Mouse (Mus musculus) lung, postnatal 0 days (tissue): Measurements from ENCODE around the gene Mapk8ip2. TPM values are rescaled to one million over a fixed set of nuclear protein-coding genes. Genes with fewer than 3 reads are reported as not detected.

Experiments used
- ATAC-seq: fragments of 200-750 bp; cut with Nextera tagmentation; 2 replicates; pipeline ENCODE4 v1.8.0; 2017; ENCODE audit warnings: moderate library complexity
- DNase-seq: peaks from one replicate; pipeline ENCODE4 v3.0.0-alpha.2; 2016; ENCODE audit warnings: low spot score
- H3K27ac ChIP-seq: fragments of 300-500 bp; sonication (generic); 2 replicates; pipeline ENCODE4 v1.5.1; 2014; ENCODE audit warnings: antibody characterized with exemption, mild to moderate bottlenecking, low read length, mixed read lengths
- H3K27me3 ChIP-seq: fragments of 300-500 bp; sonication (generic); replicated peaks from 2 replicates; pipeline ENCODE4 v1.6.1; 2014; ENCODE audit warnings: low read length, mixed read lengths; ENCODE audit not compliant: insufficient read depth
- H3K36me3 ChIP-seq: fragments of 300-500 bp; sonication (generic); 2 replicates; pipeline ENCODE4 v1.6.1; 2014; ENCODE audit warnings: low read length, mixed read lengths; ENCODE audit not compliant: insufficient read depth
- H3K4me1 ChIP-seq: fragments of 300-500 bp; sonication (generic); 2 replicates; pipeline ENCODE4 v1.6.1; 2014; ENCODE audit warnings: antibody characterized with exemption, low read depth, low read length, mixed read lengths; ENCODE audit not compliant: insufficient read depth
- H3K4me2 ChIP-seq: fragments of 300-500 bp; sonication (generic); replicated peaks from 2 replicates; pipeline ENCODE4 v1.6.1; 2014; ENCODE audit warnings: low read depth, mild to moderate bottlenecking, low read length, moderate library complexity, mixed read lengths
- H3K4me3 ChIP-seq: fragments of 300-500 bp; sonication (generic); 2 replicates; pipeline ENCODE4 v1.5.1; 2014; ENCODE audit warnings: low read depth, low read length
- H3K9ac ChIP-seq: fragments of 300-500 bp; sonication (generic); replicated peaks from 2 replicates; pipeline ENCODE4 v1.6.1; 2014; ENCODE audit warnings: low read depth, mild to moderate bottlenecking
- H3K9me3 ChIP-seq: fragments of 300-500 bp; sonication (generic); 2 replicates; pipeline ENCODE4 v1.6.1; 2016; ENCODE audit warnings: low read length, mixed read lengths
- CTCF ChIP-seq: IDR thresholded peaks from 2 replicates; pipeline ENCODE4 v1.5.1; 2016; ENCODE audit warnings: antibody characterized with exemption, mild to moderate bottlenecking
- EP300 ChIP-seq: IDR thresholded peaks from 2 replicates; pipeline ENCODE4 v1.6.1; 2016; ENCODE audit warnings: antibody characterized with exemption, mild to moderate bottlenecking, control low read depth
- WGBS: fragments of 180-500 bp; shearing (Covaris S2); extraction: QIAGEN DNeasy Blood & Tissue Kit; methylation state at CpG from one replicate; pipeline ENCODE4 v1.1.7; 2014; 5-methylcytosine and 5-hydroxymethylcytosine counted together
- polyA plus RNA-seq: library from polyadenylated mRNA; unstranded; fragments of >200 nt; fragmentation: Nextera tagmentation; extraction: Ambion mirVana; gene quantifications from 2 replicates; pipeline ENCODE4 v1.2.1, GENCODE M21; 2015

Gene Mapk8ip2
- polyA plus RNA-seq, 1 experiment from 2014 or later = 0.06 TPM

DNA sequence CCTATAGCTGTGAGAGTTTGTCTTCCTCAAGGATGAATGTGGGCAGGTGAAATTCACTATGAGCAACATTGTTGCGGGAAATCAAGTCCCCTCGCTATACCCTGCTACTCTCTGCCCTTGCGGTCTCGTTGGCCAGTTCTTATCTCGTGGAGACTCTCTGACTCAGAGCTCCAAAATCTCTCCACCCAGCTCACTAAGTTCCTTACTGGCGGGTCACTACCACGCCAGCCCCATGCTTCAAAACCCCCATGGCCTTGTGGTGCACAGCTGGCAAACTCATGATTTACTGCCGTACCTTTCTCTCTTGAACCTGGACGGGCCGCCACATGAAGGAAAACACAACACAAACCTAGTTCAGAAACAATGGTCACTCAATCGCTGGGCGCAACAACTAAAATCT is 34.5 kb downstream of the Mapk8ip2 start:
- H3K27ac ChIP-seq = no peak overlapping the region
- H3K9ac ChIP-seq = no peak overlapping the region
- no peak overlapping the region for H3K4me2 ChIP-seq
- H3K4me3 ChIP-seq = no peak overlapping the region
- TF ChIP-seq EP300 (no peak), CTCF (no peak)
- ATAC-seq = no peak
- no peak for DNase-seq
- H3K36me3 ChIP-seq = no peaks in the 10 kb centered on the region
- no peaks in the 10 kb centered on the region for H3K4me1 ChIP-seq
- H3K9me3 ChIP-seq = no peaks in the 10 kb centered on the region
- WGBS = 68% methylated on average over 12 of the region's 12 CpGs
- H3K27me3 ChIP-seq = no peaks in the 10 kb centered on the region

DNA sequence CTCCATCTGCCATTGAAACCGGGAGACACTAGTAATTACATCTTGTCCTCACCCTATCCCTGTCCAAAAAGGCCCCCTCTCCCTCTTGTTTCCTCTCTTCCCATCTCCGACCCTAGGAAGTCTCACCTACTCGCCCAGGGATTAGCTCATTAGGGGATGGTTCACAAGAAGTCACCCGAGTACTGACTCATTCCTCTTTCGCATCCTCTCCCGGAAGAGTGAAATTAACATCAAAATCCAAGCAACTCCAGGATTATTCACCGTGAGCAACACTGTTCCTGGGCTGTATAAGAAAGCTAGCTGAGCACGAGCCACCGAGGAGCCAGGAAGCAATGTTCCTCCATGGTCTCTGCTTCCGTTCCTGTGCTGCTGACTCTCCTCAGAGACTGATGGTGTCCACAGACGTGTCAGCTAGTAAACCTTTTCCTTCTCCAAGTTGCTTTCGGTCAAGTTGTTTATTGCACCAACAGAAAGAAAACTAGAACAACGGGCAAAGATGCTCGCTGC is 35.0 kb downstream of the Mapk8ip2 start:
- Histone ChIP-seq H3K4me1 (no peaks in the 10 kb centered on the region), H3K36me3 (no peaks in the 10 kb centered on the region), H3K4me2 (no peak overlapping the region), H3K9me3 (no peaks in the 10 kb centered on the region), H3K9ac (no peak overlapping the region), H3K4me3 (no peak overlapping the region), H3K27me3 (no peaks in the 10 kb centered on the region), H3K27ac (no peak overlapping the region)
- ATAC-seq (no peak), DNase-seq (no peak)
- TF ChIP-seq EP300 (no peak), CTCF (no peak)
- WGBS = 29% methylated on average over 14 of the region's 14 CpGs

DNA sequence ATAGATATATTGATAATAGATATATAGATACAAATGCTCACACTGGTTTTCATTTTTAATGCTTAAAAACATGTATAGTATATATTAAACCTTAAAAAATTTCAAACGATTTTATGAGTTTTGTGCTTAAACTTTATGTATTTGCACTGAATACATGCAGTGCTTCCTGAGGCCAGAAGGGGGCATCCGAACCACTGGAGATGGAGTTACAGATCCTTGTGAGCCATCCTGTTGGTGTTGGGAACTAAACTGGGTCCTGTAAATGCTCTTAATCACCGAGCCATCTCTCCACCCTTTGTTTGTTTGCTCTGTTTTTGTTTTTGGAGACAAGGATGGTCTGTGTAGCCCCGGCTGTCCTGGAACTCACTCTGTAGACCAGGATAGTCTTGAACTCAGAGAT is 41.3 kb downstream of the Mapk8ip2 start:
- TF ChIP-seq EP300 = no peak
- peak; percentile 56 for TF ChIP-seq CTCF
- WGBS = 74% methylated on average over 4 of the region's 4 CpGs
- Histone ChIP-seq H3K4me1 (no peaks in the 10 kb centered on the region), H3K9ac (no peak overlapping the region), H3K4me2 (no peak overlapping the region), H3K9me3 (no peaks in the 10 kb centered on the region), H3K4me3 (no peak overlapping the region), H3K36me3 (no peaks in the 10 kb centered on the region), H3K27me3 (peaks cover 8% of the 10 kb centered on the region; the same call in 1 of the 2 replicates), H3K27ac (no peak overlapping the region)
- ATAC-seq (no peak), DNase-seq (no peak)

DNA sequence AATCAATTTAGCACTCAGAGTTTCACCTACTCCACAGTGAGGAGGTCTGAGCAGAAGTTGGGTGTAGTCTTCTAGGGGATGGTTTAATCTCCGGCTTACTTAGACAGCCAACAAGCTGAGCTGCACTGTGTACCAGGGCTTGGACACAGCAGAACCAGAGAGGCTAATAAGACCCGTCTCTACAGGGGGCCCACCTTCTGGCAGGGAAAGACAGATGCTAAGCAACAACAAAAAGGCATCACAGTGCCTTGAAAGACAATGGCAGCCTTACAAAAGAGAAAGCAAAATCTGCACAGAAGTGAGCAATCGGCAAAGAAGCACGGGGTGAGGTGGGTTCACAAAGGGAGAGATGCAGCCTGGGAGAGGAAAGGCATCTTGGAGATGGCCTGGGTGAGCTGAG is 42.4 kb downstream of the Mapk8ip2 start:
- TF ChIP-seq CTCF (no peak), EP300 (no peak)
- H3K9ac ChIP-seq = no peak overlapping the region
- H3K4me3 ChIP-seq = no peak overlapping the region
- WGBS = 64% methylated on average over 4 of the region's 4 CpGs
- no peaks in the 10 kb centered on the region for H3K36me3 ChIP-seq
- ATAC-seq (no peak), DNase-seq (no peak)
- H3K27ac ChIP-seq = no peak overlapping the region
- H3K4me1 ChIP-seq = no peaks in the 10 kb centered on the region
- H3K27me3 ChIP-seq = peaks cover 8% of the 10 kb centered on the region; the same call in 1 of the 2 replicates
- H3K4me2 ChIP-seq = no peak overlapping the region
- H3K9me3 ChIP-seq = no peaks in the 10 kb centered on the region

DNA sequence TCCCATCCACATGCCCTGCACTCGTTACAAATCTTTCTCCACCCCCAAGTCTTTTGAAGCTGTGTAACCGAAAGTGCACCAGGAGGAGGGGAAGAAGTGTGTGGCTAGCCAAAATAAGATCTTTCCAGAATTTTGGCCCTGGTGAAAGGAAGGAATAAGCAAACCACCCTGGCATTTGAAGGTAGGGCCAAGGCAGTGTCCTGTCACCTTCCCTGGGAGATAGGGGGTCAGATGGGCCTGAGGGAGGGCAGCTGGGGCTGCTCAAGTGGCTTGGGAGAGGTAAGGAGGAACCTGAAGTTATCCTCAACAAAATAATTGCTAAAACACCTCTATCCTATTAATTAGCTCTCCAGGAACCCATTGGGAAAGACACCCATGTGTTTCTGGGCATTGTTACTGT is 43.1 kb downstream of the Mapk8ip2 start:
- no peak for DNase-seq
- Histone ChIP-seq H3K27ac (peak overlapping the region; percentile 72), H3K9ac (no peak overlapping the region), H3K4me3 (no peak overlapping the region), H3K9me3 (no peaks in the 10 kb centered on the region), H3K27me3 (peaks cover 8% of the 10 kb centered on the region; the same call in 1 of the 2 replicates), H3K4me2 (no peak overlapping the region), H3K4me1 (no peaks in the 10 kb centered on the region), H3K36me3 (no peaks in the 10 kb centered on the region)
- TF ChIP-seq EP300 (no peak), CTCF (no peak)
- no peak for ATAC-seq
- 31% methylated on average over 2 of the region's 2 CpGs for WGBS

DNA sequence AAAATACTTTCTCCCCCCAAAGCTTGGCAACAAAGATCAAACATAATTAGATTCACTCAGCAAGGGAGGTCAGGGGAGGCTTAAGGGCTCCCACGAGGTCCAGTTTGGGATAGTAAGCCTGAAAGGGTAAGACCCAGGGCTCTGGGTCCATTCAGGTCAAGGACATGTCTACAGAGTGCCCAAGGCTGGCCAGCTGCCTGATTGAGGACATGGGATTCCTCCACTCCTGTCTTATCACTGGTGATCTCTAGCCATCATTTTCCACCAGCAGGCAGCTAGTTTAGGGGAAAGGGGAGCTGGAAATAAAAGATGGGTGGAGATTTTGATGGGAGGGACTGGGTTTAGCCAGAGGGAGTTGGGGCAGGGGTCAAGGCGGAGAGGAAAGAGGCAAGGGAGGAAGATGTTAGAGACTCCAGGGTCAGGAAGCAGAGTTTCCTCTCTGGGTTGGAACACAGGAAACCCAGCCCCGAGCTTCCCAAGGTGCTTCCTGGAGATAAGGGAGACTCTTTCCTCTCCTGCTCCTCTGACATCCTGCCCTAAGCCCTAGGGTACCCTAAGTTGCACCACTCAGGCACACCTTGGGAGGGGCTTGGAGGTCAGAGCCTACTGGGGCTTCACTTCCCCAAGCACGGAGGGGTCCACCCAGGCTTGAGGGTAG is 43.8 kb downstream of the Mapk8ip2 start:
- H3K36me3 ChIP-seq = no peaks in the 10 kb centered on the region
- H3K27me3 ChIP-seq = peaks cover 8% of the 10 kb centered on the region; the same call in 1 of the 2 replicates
- H3K4me3 ChIP-seq = peak overlapping the region; percentile 63
- peak overlapping the region; percentile 89 for H3K27ac ChIP-seq
- 0 out of 2 replicates have a peak overlapping the region, but pooled peaks have one; percentile 94 for H3K4me2 ChIP-seq
- 12% methylated on average over 4 of the region's 4 CpGs for WGBS
- peak; percentile 90 for ATAC-seq
- H3K9ac ChIP-seq = peak overlapping the region; percentile 51; the same call in 1 of the 2 replicates
- H3K9me3 ChIP-seq = no peaks in the 10 kb centered on the region
- TF ChIP-seq EP300 (peak; percentile 99), CTCF (no peak)
- H3K4me1 ChIP-seq = no peaks in the 10 kb centered on the region
- peak; percentile 86 for DNase-seq
